Mouse (Mus musculus) midbrain, embryonic 16.5 days (tissue): ENCODE data around the gene Angpt4. TPM values are rescaled to one million over a fixed set of nuclear protein-coding genes. Genes with fewer than 3 reads are reported as not detected.

Experiments
- ATAC-seq: fragments of 200-750 bp; cut with Nextera tagmentation; 2 replicates; pipeline ENCODE4 v1.8.0; 2017; ENCODE audit warnings: moderate TSS enrichment
- H3K27ac ChIP-seq: fragments of 300-500 bp; sonication (generic); 2 replicates; pipeline ENCODE4 v1.5.1; 2014; ENCODE audit warnings: mild to moderate bottlenecking, low read length, mixed read lengths
- H3K27me3 ChIP-seq: fragments of 300-500 bp; sonication (generic); 2 replicates; pipeline ENCODE4 v1.6.1; 2014; ENCODE audit warnings: low read depth, low read length, mixed read lengths; ENCODE audit not compliant: control insufficient read depth, insufficient read depth
- H3K36me3 ChIP-seq: fragments of 300-500 bp; sonication (generic); 2 replicates; pipeline ENCODE4 v1.6.1; 2014; ENCODE audit warnings: mild to moderate bottlenecking, low read length, moderate library complexity, mixed read lengths; ENCODE audit not compliant: control insufficient read depth, insufficient read depth
- H3K4me1 ChIP-seq: fragments of 300-500 bp; sonication (generic); 2 replicates; pipeline ENCODE4 v1.6.1; 2014; ENCODE audit warnings: mild to moderate bottlenecking, low read length, mixed read lengths; ENCODE audit not compliant: control insufficient read depth, insufficient read depth
- H3K4me2 ChIP-seq: fragments of 300-500 bp; sonication (generic); 2 replicates; pipeline ENCODE4 v1.6.1; 2014; ENCODE audit warnings: mild to moderate bottlenecking, low read length, mixed read lengths
- H3K4me3 ChIP-seq: fragments of 300-500 bp; sonication (generic); 2 replicates; pipeline ENCODE4 v1.5.1; 2014; ENCODE audit warnings: low read depth, mild to moderate bottlenecking, low read length, moderate library complexity, mixed read lengths
- H3K9ac ChIP-seq: fragments of 300-500 bp; sonication (generic); 2 replicates; pipeline ENCODE4 v1.6.1; 2014; ENCODE audit warnings: low read depth, low read length, mixed read lengths
- H3K9me3 ChIP-seq: fragments of 300-500 bp; sonication (generic); replicated peaks from 2 replicates; pipeline ENCODE4 v1.6.1; 2014; ENCODE audit warnings: mild to moderate bottlenecking, low read length, mixed read lengths; ENCODE audit not compliant: control insufficient read depth, poor library complexity, severe bottlenecking
- WGBS: fragments of 180-500 bp; shearing (Covaris S2); extraction: QIAGEN DNeasy Blood & Tissue Kit; methylation state at CpG from one replicate; pipeline ENCODE4 v1.1.7; 2014; 5-methylcytosine and 5-hydroxymethylcytosine counted together
- polyA plus RNA-seq: library from polyadenylated mRNA; unstranded; fragments of >200 nt; fragmentation: Nextera tagmentation; extraction: Ambion mirVana; gene quantifications from 2 replicates; pipeline ENCODE4 v1.2.1, GENCODE M21; 2015

The Angpt4 gene
- polyA plus RNA-seq, 1 experiment from 2014 or later, result 0.30 TPM

GRCm38 (mm10) chr2:151907020-151907419 is 4.0 kb upstream of the Angpt4 start:
- H3K36me3 ChIP-seq, result no peaks in the 10 kb centered on the region
- H3K27me3 ChIP-seq, result no peaks in the 10 kb centered on the region
- H3K9ac ChIP-seq, result no peak overlapping the region
- no peak for ATAC-seq
- 83% methylated on average over 2 of the region's 2 CpGs for WGBS
- no peak overlapping the region for H3K4me3 ChIP-seq
- H3K27ac ChIP-seq, result no peak overlapping the region
- no peaks in the 10 kb centered on the region for H3K4me1 ChIP-seq
- no peak overlapping the region for H3K4me2 ChIP-seq
- no peaks in the 10 kb centered on the region for H3K9me3 ChIP-seq

GRCm38 (mm10) chr2:151909386-151909785 is 1.6 kb upstream of the Angpt4 start:
- no peak for ATAC-seq
- no peaks in the 10 kb centered on the region for H3K27me3 ChIP-seq
- no peaks in the 10 kb centered on the region for H3K4me1 ChIP-seq
- H3K4me3 ChIP-seq, result no peak overlapping the region
- H3K36me3 ChIP-seq, result no peaks in the 10 kb centered on the region
- no peak overlapping the region for H3K9ac ChIP-seq
- no peak overlapping the region for H3K27ac ChIP-seq
- H3K4me2 ChIP-seq, result no peak overlapping the region
- WGBS, result 80% methylated on average over 3 of the region's 3 CpGs
- no peaks in the 10 kb centered on the region for H3K9me3 ChIP-seq

GRCm38 (mm10) chr2:151910498-151910897 is 512 bp upstream of the Angpt4 start:
- Histone ChIP-seq H3K27me3 (no peaks in the 10 kb centered on the region), H3K9me3 (no peaks in the 10 kb centered on the region), H3K4me1 (no peaks in the 10 kb centered on the region), H3K4me2 (no peak overlapping the region), H3K36me3 (no peaks in the 10 kb centered on the region), H3K9ac (no peak overlapping the region), H3K4me3 (no peak overlapping the region), H3K27ac (no peak overlapping the region)
- ATAC-seq, result no peak
- WGBS, result 68% methylated on average over 5 of the region's 5 CpGs

DNA sequence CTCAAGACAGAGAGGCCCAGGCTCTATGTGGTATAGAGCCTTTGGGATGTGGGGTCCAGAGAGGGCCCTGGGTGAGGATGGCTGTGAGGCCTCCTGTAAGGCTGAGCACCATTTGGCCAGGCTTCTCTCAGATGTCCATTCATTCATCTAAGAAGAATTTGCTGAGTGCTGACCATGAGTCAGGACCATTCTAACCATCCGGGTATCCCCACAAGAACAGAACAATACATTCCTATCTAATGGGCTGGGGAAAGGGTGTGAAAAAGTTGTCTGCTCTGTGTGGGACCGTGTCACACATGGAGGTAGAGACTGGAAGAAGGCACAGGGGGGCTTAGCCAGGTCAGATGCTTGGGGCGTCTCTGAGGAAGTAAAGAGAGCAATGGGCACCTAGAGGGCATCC is 741 bp downstream of the Angpt4 start:
- no peak overlapping the region for H3K4me3 ChIP-seq
- ATAC-seq, result no peak
- H3K4me2 ChIP-seq, result no peak overlapping the region
- no peaks in the 10 kb centered on the region for H3K4me1 ChIP-seq
- H3K9me3 ChIP-seq, result no peaks in the 10 kb centered on the region
- no peak overlapping the region for H3K9ac ChIP-seq
- H3K36me3 ChIP-seq, result no peaks in the 10 kb centered on the region
- H3K27me3 ChIP-seq, result no peaks in the 10 kb centered on the region
- WGBS, result 81% methylated on average over 3 of the region's 3 CpGs
- no peak overlapping the region for H3K27ac ChIP-seq

DNA sequence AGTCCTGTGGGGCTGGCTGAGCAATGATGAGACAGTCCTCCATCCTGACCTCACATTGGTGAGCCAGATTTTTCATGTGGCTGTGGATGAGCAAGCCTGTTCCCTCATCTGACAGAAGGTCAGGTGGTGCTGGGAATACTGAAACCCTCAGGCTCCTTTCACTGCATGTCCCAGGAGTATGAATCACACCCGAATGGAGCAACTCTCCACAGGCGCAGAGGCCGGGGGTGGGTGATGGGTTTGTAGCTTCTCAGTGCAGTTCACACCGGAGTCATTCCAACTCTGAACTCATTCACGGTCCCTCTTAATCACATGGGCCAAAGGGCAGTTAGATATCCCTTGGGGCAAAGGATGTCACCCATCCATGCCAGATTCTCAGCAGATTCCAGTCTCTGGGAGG is 3.1 kb downstream of the Angpt4 start:
- no peaks in the 10 kb centered on the region for H3K27me3 ChIP-seq
- H3K4me2 ChIP-seq, result no peak overlapping the region
- H3K36me3 ChIP-seq, result no peaks in the 10 kb centered on the region
- H3K9me3 ChIP-seq, result no peaks in the 10 kb centered on the region
- WGBS, result 84% methylated on average over 5 of the region's 5 CpGs
- no peak overlapping the region for H3K27ac ChIP-seq
- H3K4me3 ChIP-seq, result no peak overlapping the region
- ATAC-seq, result no peak
- no peak overlapping the region for H3K9ac ChIP-seq
- no peaks in the 10 kb centered on the region for H3K4me1 ChIP-seq

GRCm38 (mm10) chr2:151915111-151915510 is 4.1 kb downstream of the Angpt4 start:
- Histone ChIP-seq H3K27ac (no peak overlapping the region), H3K4me3 (no peak overlapping the region), H3K36me3 (no peaks in the 10 kb centered on the region), H3K4me2 (no peak overlapping the region), H3K4me1 (no peaks in the 10 kb centered on the region), H3K27me3 (no peaks in the 10 kb centered on the region), H3K9me3 (no peaks in the 10 kb centered on the region), H3K9ac (no peak overlapping the region)
- no peak for ATAC-seq
- WGBS, result 28% methylated on average over 2 of the region's 2 CpGs

GRCm38 (mm10) chr2:151916061-151916831 is 5.2 kb downstream of the Angpt4 start:
- H3K4me1 ChIP-seq, result no peaks in the 10 kb centered on the region
- no peak overlapping the region for H3K4me3 ChIP-seq
- no peaks in the 10 kb centered on the region for H3K27me3 ChIP-seq
- no peak overlapping the region for H3K9ac ChIP-seq
- ATAC-seq, result no peak
- H3K27ac ChIP-seq, result no peak overlapping the region
- no peaks in the 10 kb centered on the region for H3K36me3 ChIP-seq
- no peak overlapping the region for H3K4me2 ChIP-seq
- 67% methylated on average over 13 of the region's 13 CpGs for WGBS
- H3K9me3 ChIP-seq, result no peaks in the 10 kb centered on the region

GRCm38 (mm10) chr2:151919140-151919539 is 8.1 kb downstream of the Angpt4 start:
- ATAC-seq, result no peak
- Histone ChIP-seq H3K4me1 (no peaks in the 10 kb centered on the region), H3K27ac (no peak overlapping the region), H3K9ac (no peak overlapping the region), H3K9me3 (no peaks in the 10 kb centered on the region), H3K4me2 (no peak overlapping the region), H3K4me3 (no peak overlapping the region), H3K27me3 (no peaks in the 10 kb centered on the region), H3K36me3 (no peaks in the 10 kb centered on the region)
- WGBS, result 82% methylated on average over 9 of the region's 9 CpGs

DNA sequence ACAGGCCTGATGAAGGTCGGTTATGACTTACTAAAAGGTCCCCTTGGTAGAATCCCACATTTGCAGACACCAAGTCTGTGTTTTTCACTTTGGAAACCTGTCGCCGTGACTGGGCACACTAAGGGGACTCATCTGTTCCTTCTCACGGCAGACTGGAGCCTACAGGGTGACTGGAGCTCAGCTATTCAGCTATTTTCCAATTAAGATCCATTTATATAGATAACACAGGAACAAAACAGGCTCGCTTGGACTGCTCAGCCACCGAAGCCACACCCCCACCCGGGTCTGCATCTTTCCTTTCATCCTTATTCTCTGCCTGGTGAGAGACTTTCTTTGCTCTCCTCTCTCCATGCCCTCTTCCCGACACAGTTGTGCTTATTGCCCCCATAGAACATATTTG is 10.1 kb downstream of the Angpt4 start:
- H3K4me2 ChIP-seq, result no peak overlapping the region
- no peak overlapping the region for H3K4me3 ChIP-seq
- H3K4me1 ChIP-seq, result no peaks in the 10 kb centered on the region
- no peaks in the 10 kb centered on the region for H3K9me3 ChIP-seq
- no peaks in the 10 kb centered on the region for H3K36me3 ChIP-seq
- WGBS, result 59% methylated on average over 8 of the region's 8 CpGs
- no peak overlapping the region for H3K27ac ChIP-seq
- ATAC-seq, result no peak
- H3K27me3 ChIP-seq, result no peaks in the 10 kb centered on the region
- H3K9ac ChIP-seq, result no peak overlapping the region
